Mouse (Mus musculus) small intestine, adult 2 months (tissue): ENCODE results near the gene Meis1.

Experiments used
- CTCF ChIP-seq: fragments of 200-500 bp; IDR thresholded peaks from 2 replicates; pipeline ENCODE4 v1.5.1; 2012; ENCODE audit warnings: low read depth, mild to moderate bottlenecking, control low read depth, inconsistent platforms, low read length, moderate library complexity, mixed read lengths; ENCODE audit not compliant: insufficient replicate concordance, insufficient read length; ENCODE audit errors: extremely low read depth
- POLR2A ChIP-seq: fragments of 200-500 bp; IDR thresholded peaks from 2 replicates; pipeline ENCODE4 v1.6.1; 2012; ENCODE audit warnings: low read depth, mild to moderate bottlenecking, control low read depth, inconsistent platforms, low read length, moderate library complexity

DNA sequence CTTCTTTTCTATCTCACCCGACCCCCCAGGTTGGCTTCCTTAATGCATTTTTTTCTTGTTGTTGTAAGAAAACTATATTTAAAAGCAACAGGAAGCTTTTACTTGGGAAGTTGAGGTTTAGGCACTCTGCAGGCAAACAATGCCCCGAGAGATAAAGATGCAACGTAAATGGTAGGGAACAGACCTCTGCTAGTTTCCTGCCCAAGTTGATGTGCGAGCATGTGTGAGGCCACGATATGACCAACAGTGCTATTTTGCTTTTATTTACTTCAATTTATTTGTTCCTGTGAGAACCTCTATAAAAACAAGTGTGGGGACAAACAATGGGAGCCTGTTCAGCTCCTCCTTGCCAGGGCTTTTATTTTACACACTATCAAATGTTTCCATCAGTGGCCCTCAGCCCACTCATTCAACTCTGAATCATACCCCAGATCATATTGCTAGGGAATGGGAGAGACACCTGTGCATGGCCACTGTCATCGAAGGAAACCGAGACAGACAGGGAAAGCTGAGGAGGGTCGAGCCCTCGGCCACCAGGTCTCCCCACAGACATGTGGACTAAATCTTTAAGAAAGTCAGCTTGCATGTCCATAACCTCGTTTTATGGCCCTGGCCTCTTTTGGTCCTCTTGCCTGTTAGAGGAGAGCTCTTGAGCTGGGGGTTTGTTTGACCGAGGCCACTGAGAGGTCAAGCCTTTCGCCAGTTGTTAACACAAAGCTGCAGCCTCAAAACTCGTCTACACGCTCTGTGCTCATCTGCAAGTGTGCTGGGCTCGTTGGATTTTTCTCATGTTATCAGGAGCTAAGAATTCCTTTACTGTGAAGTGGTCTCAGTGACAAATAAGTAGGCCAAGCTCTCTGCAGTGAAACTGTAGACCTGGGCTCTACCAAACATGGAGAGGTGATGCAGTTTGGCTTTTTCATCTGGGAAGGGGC is 55.3 kb downstream of the Meis1 start:
- TF ChIP-seq POLR2A (no peak), CTCF (no peak)
